ENCODE assay signal across 9 mouse cellular contexts in genomic region chr11:67010430-67010829, GRCm38 (mm10). TPM values are rescaled to one million over a fixed set of nuclear protein-coding genes. Genes with fewer than 3 reads are reported as not detected.
DNase-seq lines count a peak whose midpoint lies in the region; ATAC-seq and TF ChIP-seq lines count a peak whose summit lies in the region.
"Had no signal": no experiment of that assay in that cellular context is flagged by ENCODE, and none has a peak within 500 bp of the region (broad histone marks: within the 10 kb centered on the region; RNA-seq: fewer than 3 reads in every experiment).

No protein-coding gene starts in this region.

- peak; percentile 92 for ATAC-seq in Patski
- no peak for ATAC-seq in forebrain, embryonic 11.5 days (replicated peaks; ENCODE audit: low FRiP score)
- ATAC-seq in midbrain, embryonic 11.5 days (ENCODE audit: low FRiP score): peak; percentile 52; the same call in 1 of the 2 replicates
- no peak for ATAC-seq in granulocyte monocyte progenitor cell, adult 5-6 weeks (replicated peaks; ENCODE audit: poor library complexity, severe bottlenecking)

- 9% methylated on average over 8 of the region's 8 CpGs for WGBS in forebrain, embryonic 11.5 days
- 17% methylated on average over 8 of the region's 8 CpGs for WGBS in midbrain, embryonic 11.5 days

- POLR2A ChIA-PET in Patski (lab: Charles Lee): no interaction called here

- H3K9ac ChIP-seq in forebrain, embryonic 11.5 days (ENCODE audit: low read length): no peak overlapping the region
- no peak overlapping the region for H3K9ac ChIP-seq in midbrain, embryonic 11.5 days (ENCODE audit: low read length)

- H3K27ac ChIP-seq in forebrain, embryonic 11.5 days (ENCODE audit: low read depth, low read length): no peak overlapping the region
- no peak overlapping the region for H3K27ac ChIP-seq in midbrain, embryonic 11.5 days (ENCODE audit: low read depth, low read length)

- H3K9me3 ChIP-seq in forebrain, embryonic 11.5 days (ENCODE audit: control insufficient read depth, low read length): no peaks in the 10 kb centered on the region
- no peaks in the 10 kb centered on the region; the same call in 1 of the 2 replicates for H3K9me3 ChIP-seq in midbrain, embryonic 11.5 days (ENCODE audit: control insufficient read depth, low read length)

- no peaks in the 10 kb centered on the region for H3K36me3 ChIP-seq in forebrain, embryonic 11.5 days (ENCODE audit: control insufficient read depth, insufficient read depth, low read length)
- no peaks in the 10 kb centered on the region for H3K36me3 ChIP-seq in midbrain, embryonic 11.5 days (ENCODE audit: control insufficient read depth, insufficient read depth, low read length)

- H3K4me3 ChIP-seq in forebrain, embryonic 11.5 days (ENCODE audit: low read depth, low read length): no peak overlapping the region
- no peak overlapping the region for H3K4me3 ChIP-seq in midbrain, embryonic 11.5 days (ENCODE audit: low read depth, low read length)

- in situ Hi-C loops in Patski (cut with MboI; ENCODE audit: low pct_unique_long_range_greater_than_20kb): no loop called here

- TF ChIP-seq CTCF in Patski (IDR thresholded peaks at IDR 0.05): peak; percentile 33

- H3K4me2 ChIP-seq in forebrain, embryonic 11.5 days (ENCODE audit: low read depth, low read length, severe bottlenecking): no peak overlapping the region
- no peak overlapping the region for H3K4me2 ChIP-seq in midbrain, embryonic 11.5 days

- peak; percentile 21 for DNase-seq in kidney, postnatal 10 days
- no peak for DNase-seq in kidney, postnatal 14 days
- no peak for DNase-seq in Patski (ENCODE audit: low read depth, low spot score)
- peak; percentile 54 for DNase-seq in forebrain, embryonic 11.5 days (ENCODE audit: low spot score)
- peak; percentile 90 for DNase-seq in midbrain, embryonic 11.5 days (ENCODE audit: low spot score, missing footprints)
- no peak for DNase-seq in layer of hippocampus, adult 9-11 months
- DNase-seq in thymus, postnatal 0 days (ENCODE audit: low spot score): no peak

- H3K4me1 ChIP-seq in forebrain, embryonic 11.5 days (replicated peaks; ENCODE audit: control insufficient read depth, insufficient read depth, low read length): no peaks in the 10 kb centered on the region
- peaks cover 2% of the 10 kb centered on the region; the same call in 1 of the 2 replicates for H3K4me1 ChIP-seq in midbrain, embryonic 11.5 days (ENCODE audit: control insufficient read depth, insufficient read depth, low read length)

- peaks cover 12% of the 10 kb centered on the region for H3K27me3 ChIP-seq in Patski
- no peaks in the 10 kb centered on the region for H3K27me3 ChIP-seq in forebrain, embryonic 11.5 days (ENCODE audit: control insufficient read depth, insufficient read depth, low read length)
- H3K27me3 ChIP-seq in midbrain, embryonic 11.5 days (ENCODE audit: control insufficient read depth, insufficient read depth, low read length): no peaks in the 10 kb centered on the region

- CTCF ChIA-PET in Patski (lab: Charles Lee): no interaction called here

RNA-seq across cellular contexts. Expression of gene Tmem220, which starts 14.5 kb away (rescaled TPM):
- polyA plus RNA-seq in Patski (2021): 6.6 TPM
- 0.49 and 1.3 TPM in 2 replicates for polyA plus RNA-seq in forebrain, embryonic 11.5 days (2014; fragmentation: Nextera tagmentation; extraction: Ambion mirVana)
- 0.92 and 1.4 TPM in 2 replicates for polyA plus RNA-seq in midbrain, embryonic 11.5 days (2014; fragmentation: Nextera tagmentation; extraction: Ambion mirVana)
- 1.5 and 2.1 TPM in 2 replicates for total RNA-seq in granulocyte monocyte progenitor cell, adult 5-6 weeks (2014; fragmentation: Nextera tagmentation)
- 1.9 and 2.4 TPM in 2 replicates for total RNA-seq in granulocyte monocyte progenitor cell, adult 5-6 weeks (2017)
- 0.50 and 0.60 TPM in 2 replicates for polyA plus RNA-seq in thymus, postnatal 0 days (2015; fragmentation: Nextera tagmentation; extraction: Ambion mirVana)

RNA-seq across cellular contexts. Expression of gene Adprm, which starts 42.0 kb away (rescaled TPM):
- 27.9 TPM for polyA plus RNA-seq in Patski (2021)
- polyA plus RNA-seq in forebrain, embryonic 11.5 days (2014; fragmentation: Nextera tagmentation; extraction: Ambion mirVana): 30.7 and 31.9 TPM in 2 replicates
- polyA plus RNA-seq in midbrain, embryonic 11.5 days (2014; fragmentation: Nextera tagmentation; extraction: Ambion mirVana): 34.8 and 40.5 TPM in 2 replicates
- total RNA-seq in granulocyte monocyte progenitor cell, adult 5-6 weeks (2014; fragmentation: Nextera tagmentation): 30.6 and 43.1 TPM in 2 replicates
- 28.5 and 35.8 TPM in 2 replicates for total RNA-seq in granulocyte monocyte progenitor cell, adult 5-6 weeks (2017)
- polyA plus RNA-seq in thymus, postnatal 0 days (2015; fragmentation: Nextera tagmentation; extraction: Ambion mirVana): 42.4 and 47.7 TPM in 2 replicates

RNA-seq across cellular contexts. Expression of gene Sco1, which starts 42.0 kb away (rescaled TPM):
- 16.2 TPM for polyA plus RNA-seq in Patski (2021)
- 19.7 and 21.9 TPM in 2 replicates for polyA plus RNA-seq in forebrain, embryonic 11.5 days (2014; fragmentation: Nextera tagmentation; extraction: Ambion mirVana)
- 18.7 and 19.0 TPM in 2 replicates for polyA plus RNA-seq in midbrain, embryonic 11.5 days (2014; fragmentation: Nextera tagmentation; extraction: Ambion mirVana)
- total RNA-seq in granulocyte monocyte progenitor cell, adult 5-6 weeks (2014; fragmentation: Nextera tagmentation): 13.3 and 16.2 TPM in 2 replicates
- 34.2 and 37.8 TPM in 2 replicates for total RNA-seq in granulocyte monocyte progenitor cell, adult 5-6 weeks (2017)
- polyA plus RNA-seq in thymus, postnatal 0 days (2015; fragmentation: Nextera tagmentation; extraction: Ambion mirVana): 12.4 and 12.7 TPM in 2 replicates

RNA-seq across cellular contexts. Expression of gene Tmem238l, which starts 54.0 kb away (rescaled TPM):
- polyA plus RNA-seq in Patski (2021): not detected
- not detected in 2 replicates for polyA plus RNA-seq in forebrain, embryonic 11.5 days (2014; fragmentation: Nextera tagmentation; extraction: Ambion mirVana)
- not detected in 2 replicates for polyA plus RNA-seq in midbrain, embryonic 11.5 days (2014; fragmentation: Nextera tagmentation; extraction: Ambion mirVana)
- total RNA-seq in granulocyte monocyte progenitor cell, adult 5-6 weeks (2014; fragmentation: Nextera tagmentation): not detected in 2 replicates
- total RNA-seq in granulocyte monocyte progenitor cell, adult 5-6 weeks (2017): not detected in 2 replicates
- polyA plus RNA-seq in thymus, postnatal 0 days (2015; fragmentation: Nextera tagmentation; extraction: Ambion mirVana): 0.23 TPM in 1 of 2 replicates, not detected in the other
- total RNA-seq: liver, adult 2 months had no signal
- polyA plus RNA-seq: liver, adult 2 months had no signal

Comparison
In these comparisons a context has a peak if more than half of its experiments do, and no peak if none do; other contexts are left out.
1. DNase-seq: peak in kidney, postnatal 10 days (single experiment), forebrain, embryonic 11.5 days (single experiment) and midbrain, embryonic 11.5 days (single experiment); none in kidney, postnatal 14 days (single experiment), Patski (single experiment), layer of hippocampus, adult 9-11 months (single experiment) and thymus, postnatal 0 days (single experiment).
2. ATAC-seq: peak in Patski (single experiment) and midbrain, embryonic 11.5 days (single experiment); none in forebrain, embryonic 11.5 days (single experiment) and granulocyte monocyte progenitor cell, adult 5-6 weeks (single experiment).